Mouse (Mus musculus) lung, embryonic 16.5 days (tissue): ENCODE measurements at regions not wholly inside any gene's neighbourhood (a gene's known extent, or its start where the extent isn't known, plus 50 kb on each side); places are given as distances from the start of the nearest gene placed in this dataset.

ENCODE experiments used
- ATAC-seq: fragments of 200-750 bp; cut with Nextera tagmentation; 2 replicates; pipeline ENCODE4 v1.8.0; 2017; ENCODE audit warnings: low read depth, mild to moderate bottlenecking, moderate library complexity
- H3K27ac ChIP-seq: fragments of 300-500 bp; sonication (generic); 2 replicates; pipeline ENCODE4 v1.5.1; 2014; ENCODE audit warnings: mild to moderate bottlenecking, control low read depth, low read length
- H3K27me3 ChIP-seq: fragments of 300-500 bp; sonication (generic); 2 replicates; pipeline ENCODE4 v1.6.1; 2014; ENCODE audit warnings: low read depth, low read length, mixed read lengths; ENCODE audit not compliant: control insufficient read depth, insufficient read depth
- H3K36me3 ChIP-seq: fragments of 300-500 bp; sonication (generic); 2 replicates; pipeline ENCODE4 v1.6.1; 2014; ENCODE audit warnings: low read length; ENCODE audit not compliant: control insufficient read depth, insufficient read depth
- H3K4me1 ChIP-seq: fragments of 300-500 bp; sonication (generic); replicated peaks from 2 replicates; pipeline ENCODE4 v1.6.1; 2014; ENCODE audit warnings: low read length, mixed read lengths; ENCODE audit not compliant: control insufficient read depth, insufficient read depth
- H3K4me2 ChIP-seq: fragments of 300-500 bp; sonication (generic); 2 replicates; pipeline ENCODE4 v1.6.1; 2014; ENCODE audit warnings: low read depth, low read length, control low read depth
- H3K4me3 ChIP-seq: fragments of 300-500 bp; sonication (generic); 2 replicates; pipeline ENCODE4 v1.5.1; 2014; ENCODE audit warnings: mild to moderate bottlenecking, low read length, control low read depth
- H3K9ac ChIP-seq: fragments of 300-500 bp; sonication (generic); 2 replicates; pipeline ENCODE4 v1.6.1; 2014; ENCODE audit warnings: low read length, control low read depth
- H3K9me3 ChIP-seq: fragments of 300-500 bp; sonication (generic); 2 replicates; pipeline ENCODE4 v1.6.1; 2016; ENCODE audit warnings: low read length; ENCODE audit not compliant: control insufficient read depth
- WGBS: fragments of 180-500 bp; shearing (Covaris S2); extraction: QIAGEN DNeasy Blood & Tissue Kit; methylation state at CpG from one replicate; pipeline ENCODE4 v1.1.7; 2014; 5-methylcytosine and 5-hydroxymethylcytosine counted together

DNA sequence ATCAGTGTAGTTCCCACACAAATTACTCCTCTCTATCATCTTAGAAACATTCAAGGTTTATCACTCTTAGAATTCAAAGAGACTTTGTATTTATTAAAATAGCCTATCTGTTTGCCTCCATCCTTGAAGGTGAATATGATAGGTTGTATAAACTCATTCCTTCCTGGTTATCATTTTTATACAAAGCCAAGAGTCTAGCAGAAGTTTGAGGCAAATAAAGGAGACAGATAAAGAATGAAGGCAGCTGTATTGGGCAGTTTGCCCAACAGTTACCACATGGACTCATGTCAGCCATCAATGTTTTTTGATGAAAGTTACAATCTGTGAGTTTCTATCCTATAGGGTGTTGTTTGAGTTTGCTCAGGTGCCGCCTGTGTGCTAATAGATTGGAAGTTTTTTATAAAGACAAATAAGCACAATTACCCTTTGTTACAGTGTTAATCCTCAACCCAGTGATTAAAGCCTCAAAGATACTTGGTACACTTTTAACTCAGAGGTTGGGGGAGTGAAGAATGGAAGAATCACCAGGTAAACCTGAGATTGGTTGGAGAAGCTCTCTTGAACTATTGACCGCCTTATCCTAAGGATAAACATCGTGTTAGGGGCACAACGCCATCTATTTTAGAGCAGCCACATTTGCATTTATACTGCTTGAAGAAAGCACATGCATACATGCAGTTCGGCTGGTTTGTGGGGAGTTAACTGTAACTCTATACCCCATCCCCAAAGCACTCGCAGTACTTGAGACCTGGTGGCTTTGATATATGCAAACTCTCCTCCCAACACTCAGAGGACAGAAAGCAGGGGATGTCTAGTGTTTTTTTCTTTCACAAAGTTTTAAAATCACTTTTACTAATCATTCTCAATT lies 175.6 kb upstream of the Gm11114 start:
- Histone ChIP-seq H3K36me3 (no peaks in the 10 kb centered on the region), H3K4me3 (no peak overlapping the region), H3K27ac (no peak overlapping the region; the same call in 1 of the 2 replicates), H3K9ac (no peak overlapping the region), H3K27me3 (no peaks in the 10 kb centered on the region), H3K4me1 (0 out of 2 replicates have a peak, but pooled peaks cover 3% of the 10 kb centered on the region), H3K9me3 (no peaks in the 10 kb centered on the region), H3K4me2 (no peak overlapping the region)
- no peak for ATAC-seq
- 32% methylated on average over 6 of the region's 6 CpGs for WGBS

DNA sequence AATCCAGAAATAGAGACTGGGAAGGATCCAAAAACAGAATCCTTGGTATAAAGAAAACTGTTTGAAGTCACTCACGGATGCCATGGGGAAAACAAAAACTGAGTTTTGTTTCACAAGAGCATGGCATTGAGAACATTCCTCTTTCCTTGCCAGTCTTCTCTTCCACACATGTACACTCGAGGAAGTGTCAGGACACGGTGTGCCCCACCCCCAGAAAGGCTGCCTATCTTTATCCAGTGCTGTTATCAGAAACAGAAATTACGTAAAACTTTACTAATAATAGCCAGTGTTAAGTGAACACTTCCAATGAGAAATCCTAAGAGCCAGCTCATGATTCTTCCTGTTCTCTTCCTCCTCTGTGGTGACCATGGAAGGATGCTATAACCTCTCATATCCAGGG lies 172.7 kb upstream of the Gm11114 start:
- no peak for ATAC-seq
- H3K27me3 ChIP-seq, result no peaks in the 10 kb centered on the region
- no peaks in the 10 kb centered on the region for H3K9me3 ChIP-seq
- no peaks in the 10 kb centered on the region for H3K36me3 ChIP-seq
- 0 out of 2 replicates have a peak, but pooled peaks cover 3% of the 10 kb centered on the region for H3K4me1 ChIP-seq
- no peak overlapping the region for H3K9ac ChIP-seq
- no peak overlapping the region for H3K27ac ChIP-seq
- 29% methylated on average over 4 of the region's 4 CpGs for WGBS
- no peak overlapping the region for H3K4me3 ChIP-seq
- no peak overlapping the region for H3K4me2 ChIP-seq

DNA sequence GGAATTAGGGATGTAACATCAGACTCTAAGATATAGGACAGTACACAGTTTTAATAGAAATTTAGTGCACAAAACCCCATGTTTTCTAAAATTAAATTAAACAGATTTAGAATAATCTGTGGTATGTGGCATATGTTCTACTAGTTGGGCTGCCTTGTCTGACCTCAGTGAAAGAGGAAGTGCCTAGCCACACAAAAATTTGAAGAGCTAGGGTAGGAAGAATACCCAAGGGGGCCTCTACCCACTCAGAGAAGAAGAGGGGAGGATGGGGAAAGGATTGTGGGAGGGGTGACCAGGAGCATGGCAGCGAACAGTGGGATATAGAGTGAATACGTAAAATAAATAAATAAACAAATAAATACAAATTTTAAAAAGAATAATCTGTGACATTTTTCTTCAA lies 168.2 kb upstream of the Gm11114 start:
- Histone ChIP-seq H3K9ac (no peak overlapping the region), H3K36me3 (no peaks in the 10 kb centered on the region), H3K27ac (no peak overlapping the region), H3K27me3 (no peaks in the 10 kb centered on the region), H3K4me1 (no peaks in the 10 kb centered on the region), H3K4me3 (no peak overlapping the region), H3K4me2 (no peak overlapping the region), H3K9me3 (no peaks in the 10 kb centered on the region)
- WGBS, result 89% methylated on average over 2 of the region's 2 CpGs
- ATAC-seq, result no peak

- Histone ChIP-seq H3K36me3 (no peaks in the 10 kb centered on the region), H3K4me3 (no peak overlapping the region), H3K4me2 (no peak overlapping the region), H3K27me3 (no peaks in the 10 kb centered on the region), H3K4me1 (no peaks in the 10 kb centered on the region), H3K9me3 (no peaks in the 10 kb centered on the region), H3K27ac (no peak overlapping the region), H3K9ac (no peak overlapping the region)
- ATAC-seq, result no peak
- WGBS, result 62% methylated on average over 1 of the region's 1 CpGs
These were observed 146.9 kb upstream of the Gm11114 start for GRCm38 (mm10) chr9:85165632-85166031.

DNA sequence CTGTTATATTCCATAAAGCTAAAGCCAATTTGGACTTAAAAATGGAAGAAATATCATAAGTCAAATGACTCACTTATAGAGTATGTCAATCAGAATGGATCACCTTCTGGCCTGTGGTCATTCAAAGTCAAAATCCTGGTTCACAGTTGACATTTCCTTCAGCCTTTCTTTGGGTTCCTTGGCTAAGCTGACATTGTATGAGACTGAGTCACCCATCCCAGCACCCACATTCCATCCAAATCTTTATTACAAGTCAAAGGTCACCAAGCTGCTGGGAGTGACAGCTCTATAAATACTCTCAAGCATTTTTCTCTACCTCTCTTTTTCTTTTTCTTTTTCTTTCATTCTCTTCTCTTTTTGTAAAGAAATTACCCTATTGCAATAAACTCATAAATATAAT lies 145.3 kb upstream of the Gm11114 start:
- Histone ChIP-seq H3K4me3 (no peak overlapping the region), H3K27me3 (no peaks in the 10 kb centered on the region), H3K4me2 (no peak overlapping the region), H3K4me1 (no peaks in the 10 kb centered on the region), H3K9ac (no peak overlapping the region), H3K36me3 (no peaks in the 10 kb centered on the region), H3K9me3 (no peaks in the 10 kb centered on the region), H3K27ac (no peak overlapping the region)
- ATAC-seq, result no peak

- Histone ChIP-seq H3K4me2 (no peak overlapping the region), H3K36me3 (no peaks in the 10 kb centered on the region), H3K4me1 (no peaks in the 10 kb centered on the region), H3K27me3 (no peaks in the 10 kb centered on the region), H3K9ac (no peak overlapping the region), H3K27ac (no peak overlapping the region), H3K4me3 (no peak overlapping the region), H3K9me3 (no peaks in the 10 kb centered on the region)
- no peak for ATAC-seq
- 56% methylated on average over 3 of the region's 3 CpGs for WGBS
These were observed 138.1 kb upstream of the Gm11114 start for GRCm38 (mm10) chr9:85174431-85174830.

DNA sequence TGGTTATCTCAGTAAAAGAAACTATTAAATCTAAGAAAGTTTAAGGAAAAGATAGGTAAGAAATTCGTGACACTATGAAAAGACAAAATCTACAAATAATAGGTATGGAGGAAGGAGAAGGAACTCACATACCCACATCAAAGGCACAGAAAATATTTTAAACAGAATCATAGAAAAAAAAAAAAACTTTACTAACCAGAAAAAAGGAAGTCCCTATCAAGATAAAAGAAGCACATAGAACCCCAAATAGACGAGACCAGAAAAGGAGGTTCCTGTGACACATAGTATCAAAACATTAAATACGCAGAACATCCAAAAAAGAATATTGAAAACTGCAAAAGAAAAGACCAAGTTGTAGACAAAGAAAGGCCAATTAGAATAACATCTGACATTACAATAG lies 111.4 kb upstream of the Gm11114 start:
- no peak overlapping the region for H3K9ac ChIP-seq
- H3K4me1 ChIP-seq, result no peaks in the 10 kb centered on the region
- H3K4me3 ChIP-seq, result no peak overlapping the region
- WGBS, result 66% methylated on average over 3 of the region's 3 CpGs
- no peaks in the 10 kb centered on the region for H3K36me3 ChIP-seq
- H3K27ac ChIP-seq, result no peak overlapping the region
- no peak for ATAC-seq
- no peaks in the 10 kb centered on the region for H3K9me3 ChIP-seq
- no peak overlapping the region for H3K4me2 ChIP-seq
- H3K27me3 ChIP-seq, result no peaks in the 10 kb centered on the region

GRCm38 (mm10) chr9:85224870-85225269 lies 87.7 kb upstream of the Gm11114 start:
- H3K36me3 ChIP-seq, result no peaks in the 10 kb centered on the region
- H3K4me1 ChIP-seq, result no peaks in the 10 kb centered on the region
- no peaks in the 10 kb centered on the region for H3K9me3 ChIP-seq
- H3K4me2 ChIP-seq, result no peak overlapping the region
- 63% methylated on average over 3 of the region's 3 CpGs for WGBS
- no peak for ATAC-seq
- H3K27me3 ChIP-seq, result no peaks in the 10 kb centered on the region
- H3K27ac ChIP-seq, result no peak overlapping the region
- no peak overlapping the region for H3K4me3 ChIP-seq
- H3K9ac ChIP-seq, result no peak overlapping the region
